Mouse (Mus musculus) gastrocnemius, postnatal 14 days (tissue): ENCODE data around the gene Cacnb1. TPM values are rescaled to one million over a fixed set of nuclear protein-coding genes. Genes with fewer than 3 reads are reported as not detected.

ENCODE experiments used
- DNase-seq: peaks from one replicate; pipeline ENCODE4 v3.0.0; 2021; ENCODE audit warnings: mixed read lengths
- intact Hi-C: fragments of 180-260 bp; cut with DNase I; formaldehyde crosslinking; loops from one replicate; pipeline ENCODE4 v1.15.1; 2025; ENCODE audit warnings: low total_unique reads
- long read RNA-seq, 2 experiments: library from polyadenylated mRNA; stranded (forward); transcript quantifications; one replicate each; pipeline ENCODE4 v2.0.0; 2021
- total RNA-seq, 2 experiments: library from RNA; stranded (reverse); gene quantifications; 2 replicates each; pipeline ENCODE4 v1.2.3; 2021

Cacnb1 gene
- total RNA-seq: 100 to 1,000 TPM; 281 to 311 TPM
- long read RNA-seq, experiment 1, transcript Cacnb1-202 (13 exons, 1,880 nt): minor isoform, 62 of 377 reads
- long read RNA-seq, experiment 1, transcript Cacnb1-204 (12 exons, 1,778 nt): major isoform, 250 of 377 reads
- long read RNA-seq, experiment 1, partial matches to known transcripts: 28 of 377 reads
- long read RNA-seq, experiment 1, other reads (novel, unspliced or antisense): 37 of 377 reads
- long read RNA-seq, experiment 2, transcript Cacnb1-204 (12 exons, 1,778 nt): major isoform, 293 of 458 reads
- long read RNA-seq, experiment 2, transcript Cacnb1-202 (13 exons, 1,880 nt): minor isoform, 74 of 458 reads
- long read RNA-seq, experiment 2, partial matches to known transcripts: 39 of 458 reads
- long read RNA-seq, experiment 2, other reads (novel, unspliced or antisense): 51 of 458 reads

GRCm38 (mm10) chr11:98022555-98023371, at the start of gene Cacnb1:
Gene Cacnb1 (minus strand): TSS chr11:98023034.
- intact Hi-C loops: no loop called here

GRCm38 (mm10) chr11:98067255-98067654, 44.4 kb upstream of the Cacnb1 start:
- intact Hi-C loops: no loop called here
- DNase-seq: no peak

More at GRCm38 (mm10) chr11:98022555-98023371, at the start of gene Cacnb1:
- peak; percentile 75 for DNase-seq

- no peak for DNase-seq
- intact Hi-C loops: no loop called here
These were observed 43.4 kb upstream of the Cacnb1 start for GRCm38 (mm10) chr11:98066201-98066600.

- no peak for DNase-seq
These were observed 39.2 kb upstream of the Cacnb1 start for GRCm38 (mm10) chr11:98061904-98062562.

GRCm38 (mm10) chr11:98061441-98061840, 38.6 kb upstream of the Cacnb1 start:
- intact Hi-C loops: no loop called here
- DNase-seq: no peak

More at GRCm38 (mm10) chr11:98061904-98062562, 39.2 kb upstream of the Cacnb1 start:
- intact Hi-C loops: no loop called here

GRCm38 (mm10) chr11:98060104-98060692, 37.4 kb upstream of the Cacnb1 start:
- intact Hi-C loops: no loop called here
- no peak for DNase-seq

- DNase-seq: peak; percentile 41
- intact Hi-C loops: no loop called here
These were observed 36.8 kb upstream of the Cacnb1 start for GRCm38 (mm10) chr11:98059662-98060061.

GRCm38 (mm10) chr11:98057998-98058397, 35.2 kb upstream of the Cacnb1 start:
- intact Hi-C loops: no loop called here
- DNase-seq: no peak

GRCm38 (mm10) chr11:98057466-98057865, 34.6 kb upstream of the Cacnb1 start:
- intact Hi-C loops: no loop called here
- no peak for DNase-seq

- intact Hi-C loops: no loop called here
- peak; percentile 75 for DNase-seq
These were observed 30.4 kb upstream of the Cacnb1 start, which contains the start of gene Stac2 for GRCm38 (mm10) chr11:98052989-98053834. Gene Stac2 (minus strand): TSS chr11:98053462.

GRCm38 (mm10) chr11:98052129-98052988, 29.5 kb upstream of the Cacnb1 start:
- no peak for DNase-seq
- intact Hi-C loops: no loop called here

- intact Hi-C loops: no loop called here
- no peak for DNase-seq
These were observed 28.8 kb upstream of the Cacnb1 start for GRCm38 (mm10) chr11:98051611-98052128.

GRCm38 (mm10) chr11:98050940-98051339, 28.1 kb upstream of the Cacnb1 start:
- intact Hi-C loops: no loop called here

GRCm38 (mm10) chr11:98050520-98050815, 27.6 kb upstream of the Cacnb1 start:
- no peak for DNase-seq
- intact Hi-C loops: no loop called here

More at GRCm38 (mm10) chr11:98050940-98051339, 28.1 kb upstream of the Cacnb1 start:
- no peak for DNase-seq

GRCm38 (mm10) chr11:98049672-98050519, 27.1 kb upstream of the Cacnb1 start:
- no peak for DNase-seq
- intact Hi-C loops: no loop called here

GRCm38 (mm10) chr11:98047745-98048144, 24.9 kb upstream of the Cacnb1 start:
- peak; percentile 71 for DNase-seq

GRCm38 (mm10) chr11:98046466-98046865, 23.6 kb upstream of the Cacnb1 start:
- intact Hi-C loops: no loop called here
- no peak for DNase-seq

More at GRCm38 (mm10) chr11:98047745-98048144, 24.9 kb upstream of the Cacnb1 start:
- intact Hi-C loops: no loop called here
